Mouse (Mus musculus): ENCODE measurements around the gene Kif20b. TPM values are rescaled to one million over a fixed set of nuclear protein-coding genes. Genes with fewer than 3 reads are reported as not detected.

Gene Kif20b
- polyA plus RNA-seq, 1 experiment from 2014 or later = 38.0 TPM

- Histone ChIP-seq H3K4me1 (ENCODE audit: control insufficient read depth in 2 of 2, insufficient read depth in 2 of 2, low read length in 2 of 2) (peaks cover 0 to 5% of the 10 kb centered on the region in 2 experiments; a peak in 2 of 4 replicates), H3K27ac (replicated peaks in 1 of 2; ENCODE audit: control insufficient read depth in 1 of 2, insufficient read depth in 1 of 2, low read depth in 2 of 2, low read length in 2 of 2) (no peak overlapping the region), H3K4me2 (ENCODE audit: low read length) (no peak overlapping the region), H3K9me3 (ENCODE audit: control insufficient read depth, low read length) (no peaks in the 10 kb centered on the region), H3K4me3 (ENCODE audit: control insufficient read depth in 1 of 2, insufficient read depth in 1 of 2, low read depth in 1 of 2, low read length in 2 of 2) (no peak overlapping the region), H3K36me3 (ENCODE audit: control insufficient read depth, insufficient read depth, low read length) (peaks cover 10% of the 10 kb centered on the region), H3K27me3 (ENCODE audit: control insufficient read depth, insufficient read depth, low read length) (no peaks in the 10 kb centered on the region), H3K9ac (ENCODE audit: low read length) (no peak overlapping the region)
- 63% methylated on average over 3 of the region's 3 CpGs for WGBS
- no peak for ATAC-seq (ENCODE audit: insufficient number of reproducible peaks, insufficient read depth, low FRiP score, low read depth)
These were observed 1.6 kb upstream of the Kif20b start for GRCm38 (mm10) chr19:34920531-34920930.

- no peak for ATAC-seq (ENCODE audit: insufficient number of reproducible peaks, insufficient read depth, low FRiP score, low read depth)
- Histone ChIP-seq H3K36me3 (ENCODE audit: control insufficient read depth, insufficient read depth, low read length) (peaks cover 14% of the 10 kb centered on the region), H3K9ac (ENCODE audit: low read length) (peak overlapping the region; percentile 60), H3K27me3 (ENCODE audit: control insufficient read depth, insufficient read depth, low read length) (no peaks in the 10 kb centered on the region), H3K27ac (replicated peaks in 1 of 2; ENCODE audit: control insufficient read depth in 1 of 2, insufficient read depth in 1 of 2, low read depth in 2 of 2, low read length in 2 of 2) (peak overlapping the region in 1 of 2 experiments; percentile 74; a peak in 2 of 4 replicates), H3K4me1 (ENCODE audit: control insufficient read depth in 2 of 2, insufficient read depth in 2 of 2, low read length in 2 of 2) (peaks cover 0 to 5% of the 10 kb centered on the region in 2 experiments; a peak in 2 of 4 replicates), H3K4me2 (ENCODE audit: low read length) (peak overlapping the region; percentile 66), H3K4me3 (ENCODE audit: control insufficient read depth in 1 of 2, insufficient read depth in 1 of 2, low read depth in 1 of 2, low read length in 2 of 2) (peak overlapping the region in 1 of 2 experiments; percentile 94; a peak in 3 of 4 replicates), H3K9me3 (ENCODE audit: control insufficient read depth, low read length) (no peaks in the 10 kb centered on the region)
- 24% methylated on average over 7 of the region's 7 CpGs for WGBS
These were observed 909 bp upstream of the Kif20b start for GRCm38 (mm10) chr19:34921253-34921651.

DNA sequence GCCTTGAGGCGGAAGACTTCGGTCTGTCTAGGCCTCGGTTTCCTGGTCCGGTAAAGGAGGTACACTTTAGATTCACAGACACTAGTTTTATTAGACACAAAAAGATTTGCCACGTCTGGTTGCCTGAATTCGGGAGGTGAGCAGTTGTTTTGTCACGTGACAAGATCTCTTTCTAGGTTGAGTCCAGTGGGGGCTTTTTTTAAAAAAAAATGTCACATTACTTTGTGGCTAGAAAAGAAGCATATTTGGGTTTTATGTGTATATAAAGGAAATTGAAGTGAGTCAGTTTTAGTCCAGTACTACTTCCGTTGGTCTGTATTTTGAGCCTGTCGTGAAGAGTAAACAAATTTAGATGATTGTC is 422 bp downstream of the Kif20b start:
- H3K9me3 ChIP-seq (ENCODE audit: control insufficient read depth, low read length) = no peaks in the 10 kb centered on the region
- peak overlapping the region; percentile 94 to 100 for H3K4me3 ChIP-seq (ENCODE audit: control insufficient read depth in 1 of 2, insufficient read depth in 1 of 2, low read depth in 1 of 2, low read length in 2 of 2)
- peak overlapping the region; percentile 70 to 80 for H3K27ac ChIP-seq (replicated peaks in 1 of 2; ENCODE audit: control insufficient read depth in 1 of 2, insufficient read depth in 1 of 2, low read depth in 2 of 2, low read length in 2 of 2)
- H3K4me1 ChIP-seq (ENCODE audit: control insufficient read depth in 2 of 2, insufficient read depth in 2 of 2, low read length in 2 of 2) = peaks cover 0 to 5% of the 10 kb centered on the region in 2 experiments; a peak in 2 of 4 replicates
- under 1% methylated on average over 9 of the region's 9 CpGs for WGBS
- H3K36me3 ChIP-seq (ENCODE audit: control insufficient read depth, insufficient read depth, low read length) = peaks cover 16% of the 10 kb centered on the region
- H3K27me3 ChIP-seq (ENCODE audit: control insufficient read depth, insufficient read depth, low read length) = no peaks in the 10 kb centered on the region
- H3K9ac ChIP-seq (ENCODE audit: low read length) = peak overlapping the region; percentile 82
- no peak for ATAC-seq (ENCODE audit: insufficient number of reproducible peaks, insufficient read depth, low FRiP score, low read depth)
- peak overlapping the region; percentile 66 for H3K4me2 ChIP-seq (ENCODE audit: low read length)

DNA sequence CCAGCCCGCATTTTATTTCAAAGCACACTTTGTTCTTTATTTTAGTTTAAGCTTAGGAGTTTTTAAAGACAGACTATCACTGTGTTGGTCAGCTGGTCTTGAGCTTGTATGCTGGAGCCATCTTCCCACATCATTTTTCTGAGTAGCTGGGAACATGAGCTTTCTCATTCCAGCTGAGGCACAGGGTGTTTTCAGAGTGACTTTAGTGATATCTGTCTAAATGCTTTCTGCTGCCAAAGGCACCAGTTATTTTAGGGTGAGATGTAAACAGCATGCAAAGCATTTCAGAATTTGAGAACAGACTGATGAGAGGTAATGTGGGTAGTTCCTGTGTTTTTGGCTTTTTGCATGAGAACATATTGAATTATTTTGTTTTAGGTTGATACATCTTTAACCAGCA is 25.0 kb downstream of the Kif20b start:
- Histone ChIP-seq H3K4me1 (ENCODE audit: control insufficient read depth in 2 of 2, insufficient read depth in 2 of 2, low read length in 2 of 2) (no peaks in the 10 kb centered on the region), H3K27me3 (ENCODE audit: control insufficient read depth, insufficient read depth, low read length) (no peaks in the 10 kb centered on the region), H3K9me3 (ENCODE audit: control insufficient read depth, low read length) (no peaks in the 10 kb centered on the region), H3K36me3 (ENCODE audit: control insufficient read depth, insufficient read depth, low read length) (peaks cover 72% of the 10 kb centered on the region), H3K27ac (replicated peaks in 1 of 2; ENCODE audit: control insufficient read depth in 1 of 2, insufficient read depth in 1 of 2, low read depth in 2 of 2, low read length in 2 of 2) (no peak overlapping the region), H3K4me2 (ENCODE audit: low read length) (no peak overlapping the region), H3K4me3 (ENCODE audit: control insufficient read depth in 1 of 2, insufficient read depth in 1 of 2, low read depth in 1 of 2, low read length in 2 of 2) (no peak overlapping the region), H3K9ac (ENCODE audit: low read length) (no peak overlapping the region)
- WGBS = 100% methylated on average over 1 of the region's 1 CpGs
- ATAC-seq (ENCODE audit: insufficient number of reproducible peaks, insufficient read depth, low FRiP score, low read depth) = no peak

- peaks cover 77% of the 10 kb centered on the region for H3K36me3 ChIP-seq (ENCODE audit: control insufficient read depth, insufficient read depth, low read length)
- ATAC-seq (ENCODE audit: insufficient number of reproducible peaks, insufficient read depth, low FRiP score, low read depth) = no peak; the same call in 1 of the 2 replicates
These were observed 31.8 kb downstream of the Kif20b start for GRCm38 (mm10) chr19:34953842-34954541.

GRCm38 (mm10) chr19:34959369-34959768 is 37.2 kb downstream of the Kif20b start:
- no peak for ATAC-seq (ENCODE audit: insufficient number of reproducible peaks, insufficient read depth, low FRiP score, low read depth)
- no peaks in the 10 kb centered on the region for H3K27me3 ChIP-seq (ENCODE audit: control insufficient read depth, insufficient read depth, low read length)
- no peak overlapping the region for H3K27ac ChIP-seq (replicated peaks in 1 of 2; ENCODE audit: control insufficient read depth in 1 of 2, insufficient read depth in 1 of 2, low read depth in 2 of 2, low read length in 2 of 2)
- H3K4me3 ChIP-seq (ENCODE audit: control insufficient read depth in 1 of 2, insufficient read depth in 1 of 2, low read depth in 1 of 2, low read length in 2 of 2) = no peak overlapping the region
- no peak overlapping the region for H3K4me2 ChIP-seq (ENCODE audit: low read length)
- no peaks in the 10 kb centered on the region for H3K9me3 ChIP-seq (ENCODE audit: control insufficient read depth, low read length)
- H3K4me1 ChIP-seq (ENCODE audit: control insufficient read depth in 2 of 2, insufficient read depth in 2 of 2, low read length in 2 of 2) = no peaks in the 10 kb centered on the region
- H3K9ac ChIP-seq (ENCODE audit: low read length) = no peak overlapping the region
- WGBS = 74% methylated on average over 11 of the region's 11 CpGs
- H3K36me3 ChIP-seq (ENCODE audit: control insufficient read depth, insufficient read depth, low read length) = peaks cover 72% of the 10 kb centered on the region

More at GRCm38 (mm10) chr19:34953842-34954541, 31.8 kb downstream of the Kif20b start:
- no peaks in the 10 kb centered on the region for H3K27me3 ChIP-seq (ENCODE audit: control insufficient read depth, insufficient read depth, low read length)
- H3K4me1 ChIP-seq (ENCODE audit: control insufficient read depth in 2 of 2, insufficient read depth in 2 of 2, low read length in 2 of 2) = peaks cover 0 to 2% of the 10 kb centered on the region in 2 experiments; a peak in 2 of 4 replicates
- H3K27ac ChIP-seq (replicated peaks in 1 of 2; ENCODE audit: control insufficient read depth in 1 of 2, insufficient read depth in 1 of 2, low read depth in 2 of 2, low read length in 2 of 2) = peak overlapping the region in 1 of 2 experiments; percentile 49; a peak in 1 of 4 replicates
- H3K4me2 ChIP-seq (ENCODE audit: low read length) = no peak overlapping the region
- WGBS = 45% methylated on average over 11 of the region's 11 CpGs
- no peak overlapping the region for H3K9ac ChIP-seq (ENCODE audit: low read length)
- no peak overlapping the region for H3K4me3 ChIP-seq (ENCODE audit: control insufficient read depth in 1 of 2, insufficient read depth in 1 of 2, low read depth in 1 of 2, low read length in 2 of 2)
- no peaks in the 10 kb centered on the region for H3K9me3 ChIP-seq (ENCODE audit: control insufficient read depth, low read length)

DNA sequence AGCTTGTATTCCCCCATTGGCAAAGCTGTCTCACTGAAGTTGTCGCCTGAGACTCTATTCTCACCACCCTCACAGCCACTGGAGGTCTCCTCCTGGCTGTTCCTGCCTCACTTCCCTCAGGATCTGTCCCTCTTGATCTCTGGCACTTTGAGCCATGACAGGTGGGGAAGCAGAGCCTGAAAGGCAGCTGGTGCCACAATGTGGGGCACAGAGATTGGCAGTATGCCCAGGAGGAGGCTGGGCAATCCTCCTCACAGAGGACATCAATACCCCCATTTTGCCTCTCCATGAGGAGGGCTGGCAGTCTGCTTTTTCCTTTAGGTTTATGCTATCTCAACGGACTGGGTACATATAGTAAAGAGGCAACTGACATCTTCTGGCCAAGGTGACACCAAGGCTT is 62.6 kb downstream of the Kif20b start:
- 78% methylated on average over 2 of the region's 2 CpGs for WGBS
- Histone ChIP-seq H3K27me3 (ENCODE audit: control insufficient read depth, insufficient read depth, low read length) (no peaks in the 10 kb centered on the region), H3K4me1 (ENCODE audit: control insufficient read depth in 2 of 2, insufficient read depth in 2 of 2, low read length in 2 of 2) (peaks cover 0 to 3% of the 10 kb centered on the region in 2 experiments; a peak in 1 of 4 replicates), H3K4me2 (ENCODE audit: low read length) (no peak overlapping the region), H3K36me3 (ENCODE audit: control insufficient read depth, insufficient read depth, low read length) (no peaks in the 10 kb centered on the region), H3K9me3 (ENCODE audit: control insufficient read depth, low read length) (no peaks in the 10 kb centered on the region), H3K27ac (replicated peaks in 1 of 2; ENCODE audit: control insufficient read depth in 1 of 2, insufficient read depth in 1 of 2, low read depth in 2 of 2, low read length in 2 of 2) (no peak overlapping the region), H3K9ac (ENCODE audit: low read length) (no peak overlapping the region), H3K4me3 (ENCODE audit: control insufficient read depth in 1 of 2, insufficient read depth in 1 of 2, low read depth in 1 of 2, low read length in 2 of 2) (no peak overlapping the region)
- ATAC-seq (ENCODE audit: insufficient number of reproducible peaks, insufficient read depth, low FRiP score, low read depth) = no peak

Data from heart, embryonic 14.5 days (tissue).